Mouse (Mus musculus): Measurements from ENCODE around the gene Hist1h4d. TPM values are rescaled to one million over a fixed set of nuclear protein-coding genes. Genes with fewer than 3 reads are reported as not detected.
"Not testable (repeated sequence)": the region's sequence is repeated elsewhere in the genome, so short reads cannot be mapped to it uniquely, and the experiment has no call there.

The Hist1h4d gene
- polyA plus RNA-seq, 1 experiment from 2014 or later = 86.3 TPM

GRCm38 (mm10) chr13:23538249-23538648, 43.1 kb upstream of the Hist1h4d start:
- ATAC-seq (ENCODE audit: insufficient read depth, low FRiP score) = no peak
- Histone ChIP-seq H3K27me3 (ENCODE audit: control insufficient read depth, insufficient read depth, low read length) (no peaks in the 10 kb centered on the region), H3K9me3 (replicated peaks; ENCODE audit: control insufficient read depth, low read length) (no peaks in the 10 kb centered on the region), H3K4me2 (ENCODE audit: low read depth, low read length) (no peak overlapping the region), H3K27ac (ENCODE audit: low read length) (no peak overlapping the region), H3K9ac (ENCODE audit: low read length) (no peak overlapping the region), H3K4me3 (replicated peaks; ENCODE audit: low read length) (no peak overlapping the region), H3K4me1 (ENCODE audit: control insufficient read depth, insufficient read depth, low read length) (peaks cover 19% of the 10 kb centered on the region), H3K36me3 (ENCODE audit: control insufficient read depth, insufficient read depth, low read length) (no peaks in the 10 kb centered on the region)
- WGBS = 69% methylated on average over 5 of the region's 5 CpGs

- peaks cover 11% of the 10 kb centered on the region for H3K4me1 ChIP-seq (ENCODE audit: control insufficient read depth, insufficient read depth, low read length)
- H3K36me3 ChIP-seq (ENCODE audit: control insufficient read depth, insufficient read depth, low read length); ATAC-seq (ENCODE audit: insufficient read depth, low FRiP score); H3K4me3 ChIP-seq (replicated peaks; ENCODE audit: low read length); H3K4me2 ChIP-seq (ENCODE audit: low read depth, low read length); H3K9ac ChIP-seq (ENCODE audit: low read length); H3K27ac ChIP-seq (ENCODE audit: low read length); H3K9me3 ChIP-seq (replicated peaks; ENCODE audit: control insufficient read depth, low read length); H3K27me3 ChIP-seq (ENCODE audit: control insufficient read depth, insufficient read depth, low read length): not testable (repeated sequence)
- 73% methylated on average over 1 of the region's 1 CpGs for WGBS
Measured at GRCm38 (mm10) chr13:23539821-23540220, 41.6 kb upstream of the Hist1h4d start.

GRCm38 (mm10) chr13:23541497-23541896, 39.9 kb upstream of the Hist1h4d start:
- Histone ChIP-seq H3K4me2 (ENCODE audit: low read depth, low read length) (no peak overlapping the region; the same call in 1 of the 2 replicates), H3K27ac (ENCODE audit: low read length) (no peak overlapping the region), H3K4me1 (ENCODE audit: control insufficient read depth, insufficient read depth, low read length) (peaks cover 8% of the 10 kb centered on the region), H3K9me3 (replicated peaks; ENCODE audit: control insufficient read depth, low read length) (no peaks in the 10 kb centered on the region), H3K4me3 (replicated peaks; ENCODE audit: low read length) (no peak overlapping the region), H3K9ac (ENCODE audit: low read length) (no peak overlapping the region), H3K36me3 (ENCODE audit: control insufficient read depth, insufficient read depth, low read length) (no peaks in the 10 kb centered on the region), H3K27me3 (ENCODE audit: control insufficient read depth, insufficient read depth, low read length) (no peaks in the 10 kb centered on the region)
- ATAC-seq (ENCODE audit: insufficient read depth, low FRiP score) = no peak
- 81% methylated on average over 3 of the region's 3 CpGs for WGBS

- H3K4me1 ChIP-seq (ENCODE audit: control insufficient read depth, insufficient read depth, low read length); H3K9me3 ChIP-seq (replicated peaks; ENCODE audit: control insufficient read depth, low read length): not testable (repeated sequence)
- 6% methylated on average over 3 of the region's 3 CpGs for WGBS
Measured at GRCm38 (mm10) chr13:23542225-23542980, 39.0 kb upstream of the Hist1h4d start.

GRCm38 (mm10) chr13:23542999-23543607, 38.3 kb upstream of the Hist1h4d start, which contains the start of gene Hist1h2bh:
Gene Hist1h2bh, minus strand, starts transcription at chr13:23543392.
- ATAC-seq (ENCODE audit: insufficient read depth, low FRiP score) = peak; percentile 95
- Histone ChIP-seq H3K27ac (ENCODE audit: low read length) (peak within 1 kb of the TSS; percentile 94), H3K4me3 (replicated peaks; ENCODE audit: low read length) (peak within 1 kb of the TSS; percentile 55), H3K9ac (ENCODE audit: low read length) (peak within 1 kb of the TSS; percentile 72), H3K4me2 (ENCODE audit: low read depth, low read length) (peak within 1 kb of the TSS; percentile 81)
- WGBS = under 1% methylated on average over 27 of the region's 42 CpGs
- H3K27me3 ChIP-seq (ENCODE audit: control insufficient read depth, insufficient read depth, low read length); H3K9me3 ChIP-seq (replicated peaks; ENCODE audit: control insufficient read depth, low read length); H3K36me3 ChIP-seq (ENCODE audit: control insufficient read depth, insufficient read depth, low read length); H3K4me1 ChIP-seq (ENCODE audit: control insufficient read depth, insufficient read depth, low read length): not testable (repeated sequence)

More at GRCm38 (mm10) chr13:23542225-23542980, 39.0 kb upstream of the Hist1h4d start:
- Histone ChIP-seq H3K9ac (ENCODE audit: low read length) (peak overlapping the region; percentile 72), H3K4me3 (replicated peaks; ENCODE audit: low read length) (peak overlapping the region; percentile 55), H3K4me2 (ENCODE audit: low read depth, low read length) (peak overlapping the region; percentile 81), H3K27ac (ENCODE audit: low read length) (peak overlapping the region; percentile 87)
- not testable (repeated sequence) for H3K27me3 ChIP-seq (ENCODE audit: control insufficient read depth, insufficient read depth, low read length); ATAC-seq (ENCODE audit: insufficient read depth, low FRiP score); H3K36me3 ChIP-seq (ENCODE audit: control insufficient read depth, insufficient read depth, low read length)

- no peaks in the 10 kb centered on the region for H3K36me3 ChIP-seq (ENCODE audit: control insufficient read depth, insufficient read depth, low read length)
- H3K9ac ChIP-seq (ENCODE audit: low read length) = peak within 1 kb of the TSS; percentile 72
- no peaks in the 10 kb centered on the region for H3K27me3 ChIP-seq (ENCODE audit: control insufficient read depth, insufficient read depth, low read length)
- WGBS = under 1% methylated on average over 21 of the region's 45 CpGs
- H3K9me3 ChIP-seq (replicated peaks; ENCODE audit: control insufficient read depth, low read length) = no peaks in the 10 kb centered on the region
- 0 out of 2 replicates have a peak, but pooled peaks cover 2% of the 10 kb centered on the region for H3K4me1 ChIP-seq (ENCODE audit: control insufficient read depth, insufficient read depth, low read length)
- H3K4me3 ChIP-seq (replicated peaks; ENCODE audit: low read length) = peak within 1 kb of the TSS; percentile 55
- H3K27ac ChIP-seq (ENCODE audit: low read length) = peak within 1 kb of the TSS; percentile 94
- peak within 1 kb of the TSS; percentile 81 for H3K4me2 ChIP-seq (ENCODE audit: low read depth, low read length)
- ATAC-seq (ENCODE audit: insufficient read depth, low FRiP score) = peak; percentile 92
Measured at GRCm38 (mm10) chr13:23543965-23544786, 37.2 kb upstream of the Hist1h4d start, which contains the start of gene Hist1h3f. Gene Hist1h3f, plus strand, starts transcription at chr13:23544052.

- WGBS = 0% methylated on average over 11 of the region's 14 CpGs
- H3K27ac ChIP-seq (ENCODE audit: low read length) = peak overlapping the region; percentile 60; the same call in 1 of the 2 replicates
- not testable (repeated sequence) for H3K27me3 ChIP-seq (ENCODE audit: control insufficient read depth, insufficient read depth, low read length); H3K9me3 ChIP-seq (replicated peaks; ENCODE audit: control insufficient read depth, low read length); H3K4me1 ChIP-seq (ENCODE audit: control insufficient read depth, insufficient read depth, low read length); H3K36me3 ChIP-seq (ENCODE audit: control insufficient read depth, insufficient read depth, low read length)
- H3K4me3 ChIP-seq (replicated peaks; ENCODE audit: low read length) = peak overlapping the region; percentile 51
- 0 out of 2 replicates have a peak overlapping the region, but pooled peaks have one; percentile 35 for H3K4me2 ChIP-seq (ENCODE audit: low read depth, low read length)
- peak overlapping the region; percentile 55; the same call in 1 of the 2 replicates for H3K9ac ChIP-seq (ENCODE audit: low read length)
- ATAC-seq (ENCODE audit: insufficient read depth, low FRiP score) = 0 out of 2 replicates have a peak, but pooled peaks have one; percentile 3
Measured at GRCm38 (mm10) chr13:23544787-23545120, 36.6 kb upstream of the Hist1h4d start.

- WGBS = 69% methylated on average over 5 of the region's 5 CpGs
- Histone ChIP-seq H3K4me2 (ENCODE audit: low read depth, low read length) (no peak overlapping the region), H3K36me3 (ENCODE audit: control insufficient read depth, insufficient read depth, low read length) (no peaks in the 10 kb centered on the region), H3K27me3 (ENCODE audit: control insufficient read depth, insufficient read depth, low read length) (no peaks in the 10 kb centered on the region), H3K27ac (ENCODE audit: low read length) (no peak overlapping the region), H3K9me3 (replicated peaks; ENCODE audit: control insufficient read depth, low read length) (no peaks in the 10 kb centered on the region), H3K4me1 (ENCODE audit: control insufficient read depth, insufficient read depth, low read length) (0 out of 2 replicates have a peak, but pooled peaks cover 7% of the 10 kb centered on the region), H3K9ac (ENCODE audit: low read length) (no peak overlapping the region), H3K4me3 (replicated peaks; ENCODE audit: low read length) (no peak overlapping the region)
- ATAC-seq (ENCODE audit: insufficient read depth, low FRiP score) = no peak
Measured at GRCm38 (mm10) chr13:23546694-23547093, 34.7 kb upstream of the Hist1h4d start.

Data from stomach, embryonic 16.5 days (tissue).